Mouse (Mus musculus): ENCODE results near the gene Ctdnep1. TPM values are rescaled to one million over a fixed set of nuclear protein-coding genes. Genes with fewer than 3 reads are reported as not detected.

The Ctdnep1 gene
- polyA plus RNA-seq, 1 experiment from 2014 or later = 32.4 TPM

- Histone ChIP-seq H3K36me3 (peaks cover 72% of the 10 kb centered on the region), H3K27me3 (no peaks in the 10 kb centered on the region), H3K4me1 (no peaks in the 10 kb centered on the region), H3K9ac (no peak overlapping the region), H3K9me3 (no peaks in the 10 kb centered on the region), H3K27ac (no peak overlapping the region), H3K4me2 (replicated peaks) (no peak overlapping the region), H3K4me3 (no peak overlapping the region)
- ATAC-seq (ENCODE audit: insufficient number of reproducible peaks, insufficient read depth, low FRiP score, low TSS enrichment) = no peak
- WGBS = 89% methylated on average over 7 of the region's 7 CpGs
Observed at GRCm38 (mm10) chr11:70040184-70040583, 59.2 kb downstream of the Ctdnep1 start.

MicroRNAs within 50 kb of the gene (microRNA counts, 519-probe panel; counts per million panel counts)
- 460 counts per million, percentile 65 among the panel's probes with 10 or more counts for microRNA mmu-miR-324-3p
- microRNA mmu-miR-324-5p = 3,757 counts per million, percentile 75 among the panel's probes with 10 or more counts

Small RNA genes lying within 50 kb of the gene (microRNA-seq; reads per million reads assigned to microRNA genes)
- gene Gm44349 = not detected
- 4,079 reads per million, percentile 88 among the genes with 10 or more reads in this experiment for gene Mir324

Other genes starting within 250 kb of the Ctdnep1 start
- 27.9 and 32.7 TPM in 2 replicates for gene Polr2a, start 222.5 kb upstream of the Ctdnep1 start, polyA plus RNA-seq (2016; fragmentation: Nextera tagmentation; extraction: Ambion mirVana)
- not detected in 2 replicates for gene Slc35g3, start 219.2 kb upstream of the Ctdnep1 start, polyA plus RNA-seq (2016; fragmentation: Nextera tagmentation; extraction: Ambion mirVana)
- gene Zbtb4, start 215.2 kb upstream of the Ctdnep1 start, polyA plus RNA-seq (2016; fragmentation: Nextera tagmentation; extraction: Ambion mirVana) = 2.1 and 2.4 TPM in 2 replicates
- gene Chrnb1, start 185.2 kb upstream of the Ctdnep1 start, polyA plus RNA-seq (2016; fragmentation: Nextera tagmentation; extraction: Ambion mirVana) = 11.1 and 11.9 TPM in 2 replicates
- 1.7 and 2.2 TPM in 2 replicates for gene Fgf11, start 179.3 kb upstream of the Ctdnep1 start, polyA plus RNA-seq (2016; fragmentation: Nextera tagmentation; extraction: Ambion mirVana)
- gene Tmem102, start 175.5 kb upstream of the Ctdnep1 start, polyA plus RNA-seq (2016; fragmentation: Nextera tagmentation; extraction: Ambion mirVana) = 2.9 and 3.0 TPM in 2 replicates
- not detected in 2 replicates for gene Gm39566, start 165.9 kb upstream of the Ctdnep1 start, polyA plus RNA-seq (2016; fragmentation: Nextera tagmentation; extraction: Ambion mirVana)
- gene Spem2, start 162.7 kb upstream of the Ctdnep1 start, polyA plus RNA-seq (2016; fragmentation: Nextera tagmentation; extraction: Ambion mirVana) = not detected in 2 replicates
- gene Spem1, start 159.0 kb upstream of the Ctdnep1 start, polyA plus RNA-seq (2016; fragmentation: Nextera tagmentation; extraction: Ambion mirVana) = 0.29 and 0.58 TPM in 2 replicates
- 13.0 and 13.1 TPM in 2 replicates for gene Nlgn2, start 143.4 kb upstream of the Ctdnep1 start, polyA plus RNA-seq (2016; fragmentation: Nextera tagmentation; extraction: Ambion mirVana)
- gene Tmem256, start 142.6 kb upstream of the Ctdnep1 start, polyA plus RNA-seq (2016; fragmentation: Nextera tagmentation; extraction: Ambion mirVana) = 351 and 399 TPM in 2 replicates
- 122 and 127 TPM in 2 replicates for gene Plscr3, start 134.8 kb upstream of the Ctdnep1 start, polyA plus RNA-seq (2016; fragmentation: Nextera tagmentation; extraction: Ambion mirVana)
- 2.4 and 2.5 TPM in 2 replicates for gene Tnk1, start 122.4 kb upstream of the Ctdnep1 start, polyA plus RNA-seq (2016; fragmentation: Nextera tagmentation; extraction: Ambion mirVana)
- not detected in 2 replicates for gene Tmem95, start 103.1 kb upstream of the Ctdnep1 start, polyA plus RNA-seq (2016; fragmentation: Nextera tagmentation; extraction: Ambion mirVana)
- gene Kctd11, start 99.8 kb upstream of the Ctdnep1 start, polyA plus RNA-seq (2016; fragmentation: Nextera tagmentation; extraction: Ambion mirVana) = 2.9 and 3.0 TPM in 2 replicates
- gene Acap1, start 85.6 kb upstream of the Ctdnep1 start, polyA plus RNA-seq (2016; fragmentation: Nextera tagmentation; extraction: Ambion mirVana) = 0.83 and 1.3 TPM in 2 replicates
- 21.4 and 23.6 TPM in 2 replicates for gene 2810408A11Rik, start 80.2 kb upstream of the Ctdnep1 start, polyA plus RNA-seq (2016; fragmentation: Nextera tagmentation; extraction: Ambion mirVana)
- gene Neurl4, start 80.1 kb upstream of the Ctdnep1 start, polyA plus RNA-seq (2016; fragmentation: Nextera tagmentation; extraction: Ambion mirVana) = 14.2 and 15.9 TPM in 2 replicates
- gene Gps2, start 67.3 kb upstream of the Ctdnep1 start, polyA plus RNA-seq (2016; fragmentation: Nextera tagmentation; extraction: Ambion mirVana) = 84.8 and 92.0 TPM in 2 replicates
- 1,661 and 1,669 TPM in 2 replicates for gene Eif5a, start 59.2 kb upstream of the Ctdnep1 start, polyA plus RNA-seq (2016; fragmentation: Nextera tagmentation; extraction: Ambion mirVana)
- 10.7 and 11.4 TPM in 2 replicates for gene Ybx2, start 45.4 kb upstream of the Ctdnep1 start, polyA plus RNA-seq (2016; fragmentation: Nextera tagmentation; extraction: Ambion mirVana)
- 34.2 and 36.1 TPM in 2 replicates for gene Slc2a4, start 33.0 kb upstream of the Ctdnep1 start, polyA plus RNA-seq (2016; fragmentation: Nextera tagmentation; extraction: Ambion mirVana)
- 29.6 and 32.2 TPM in 2 replicates for gene Cldn7, start 16.4 kb upstream of the Ctdnep1 start, polyA plus RNA-seq (2016; fragmentation: Nextera tagmentation; extraction: Ambion mirVana)
- 123 and 130 TPM in 2 replicates for gene Elp5, start 1.4 kb downstream of the Ctdnep1 start, polyA plus RNA-seq (2016; fragmentation: Nextera tagmentation; extraction: Ambion mirVana)
- gene Gabarap, start 10.0 kb downstream of the Ctdnep1 start, polyA plus RNA-seq (2016; fragmentation: Nextera tagmentation; extraction: Ambion mirVana) = 463 and 471 TPM in 2 replicates
- gene Phf23, start 14.6 kb downstream of the Ctdnep1 start, polyA plus RNA-seq (2016; fragmentation: Nextera tagmentation; extraction: Ambion mirVana) = 95.1 and 99.1 TPM in 2 replicates
- 67.2 and 70.3 TPM in 2 replicates for gene Dvl2, start 19.4 kb downstream of the Ctdnep1 start, polyA plus RNA-seq (2016; fragmentation: Nextera tagmentation; extraction: Ambion mirVana)
- 66.8 and 70.4 TPM in 2 replicates for gene Acadvl, start 34.3 kb downstream of the Ctdnep1 start, polyA plus RNA-seq (2016; fragmentation: Nextera tagmentation; extraction: Ambion mirVana)
- 12.6 and 14.9 TPM in 2 replicates for gene Dlg4, start 35.8 kb downstream of the Ctdnep1 start, polyA plus RNA-seq (2016; fragmentation: Nextera tagmentation; extraction: Ambion mirVana)
- gene Asgr1, start 72.9 kb downstream of the Ctdnep1 start, polyA plus RNA-seq (2016; fragmentation: Nextera tagmentation; extraction: Ambion mirVana) = 0.51 and 0.83 TPM in 2 replicates
- gene Asgr2, start 111.5 kb downstream of the Ctdnep1 start, polyA plus RNA-seq (2016; fragmentation: Nextera tagmentation; extraction: Ambion mirVana) = not detected in 2 replicates
- 0.41 TPM in 1 of 2 replicates, not detected in the other for gene Mgl2, start 149.2 kb downstream of the Ctdnep1 start, polyA plus RNA-seq (2016; fragmentation: Nextera tagmentation; extraction: Ambion mirVana)
- gene Clec10a, start 175.0 kb downstream of the Ctdnep1 start, polyA plus RNA-seq (2016; fragmentation: Nextera tagmentation; extraction: Ambion mirVana) = 0.29 TPM in 1 of 2 replicates, not detected in the other
- 1.5 and 2.0 TPM in 2 replicates for gene Slc16a11, start 231.6 kb downstream of the Ctdnep1 start, polyA plus RNA-seq (2016; fragmentation: Nextera tagmentation; extraction: Ambion mirVana)
- 12.8 and 13.3 TPM in 2 replicates for gene Slc16a13, start 239.9 kb downstream of the Ctdnep1 start, polyA plus RNA-seq (2016; fragmentation: Nextera tagmentation; extraction: Ambion mirVana)
- 10.7 and 10.8 TPM in 2 replicates for gene Bcl6b, start 248.6 kb downstream of the Ctdnep1 start, polyA plus RNA-seq (2016; fragmentation: Nextera tagmentation; extraction: Ambion mirVana)

Measured in embryonic facial prominence, embryonic 12.5 days (tissue).